Mouse (Mus musculus): ENCODE results near the gene Ntng1.

DNA sequence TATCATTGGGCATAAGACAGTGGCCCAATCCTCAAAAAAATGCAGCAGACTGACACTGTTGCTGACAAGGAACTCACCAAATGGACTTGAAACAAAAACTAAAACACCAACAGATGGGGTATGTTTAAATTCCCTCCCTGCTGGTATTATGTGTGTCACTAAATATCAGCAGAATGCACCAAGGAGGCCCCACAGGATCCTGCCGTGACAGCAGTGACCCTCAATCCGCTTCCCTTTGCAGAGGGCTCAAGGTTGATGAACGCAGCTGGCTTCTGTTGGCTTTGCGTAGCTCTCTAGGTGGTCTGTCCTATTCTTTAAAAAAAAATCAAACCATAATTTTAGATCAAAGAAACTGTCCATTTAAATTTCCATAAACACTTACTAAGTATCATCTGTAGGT is 226.7 kb downstream of the Ntng1 start:
- no peak for TF ChIP-seq POLR2A (IDR thresholded peaks at IDR 0.05; ENCODE audit: insufficient read depth, low read depth, low read length)
- TF ChIP-seq CTCF (IDR thresholded peaks at IDR 0.05): no peak

All from heart, adult 2 months (tissue).